Mouse (Mus musculus) cerebellum, adult 2 months (tissue): ENCODE data around the gene Spaca7.

Experiments used
- CTCF ChIP-seq: fragments of 200-500 bp; IDR thresholded peaks from 2 replicates; pipeline ENCODE4 v1.5.1; 2011; ENCODE audit warnings: low read depth, mild to moderate bottlenecking, control low read depth, low read length, moderate library complexity, borderline replicate concordance; ENCODE audit not compliant: insufficient read depth
- POLR2A ChIP-seq: fragments of 200-500 bp; IDR thresholded peaks from 2 replicates; pipeline ENCODE4 v1.6.1; 2011; ENCODE audit warnings: low read length, control low read depth, borderline replicate concordance; ENCODE audit not compliant: insufficient read depth

- TF ChIP-seq CTCF (no peak), POLR2A (no peak)
Observed at GRCm38 (mm10) chr8:12572814-12573534, at the start of gene Spaca7.
